Mouse (Mus musculus) CD4-positive, CD25-positive, alpha-beta regulatory T cell, adult 9 weeks (primary cell): Measurements from ENCODE around the gene Parp2. TPM values are rescaled to one million over a fixed set of nuclear protein-coding genes. Genes with fewer than 3 reads are reported as not detected.

Experiments used
- polyA plus RNA-seq: library from polyadenylated mRNA; unstranded; fragments of 100-300 nt; shearing (Covaris generic); gene quantifications from one replicate; pipeline ENCODE4 v1.2.1, GENCODE M21; 2017

Gene Parp2
- polyA plus RNA-seq = 76.4 TPM

GRCm38 (mm10) chr14:50807487-50808072, at the start of gene Parp2, which contains the start of gene Ccnb1ip1:
Gene Parp2, plus strand, starts transcription at chr14:50807841.
Gene Ccnb1ip1, minus strand, starts transcription at chr14:50807732.

GRCm38 (mm10) chr14:50785251-50785637, 22.4 kb upstream of the Parp2 start, which contains the start of gene Ttc5:
Gene Ttc5, minus strand, starts transcription at chr14:50785519.

GRCm38 (mm10) chr14:50869889-50870804, 62.5 kb downstream of the Parp2 start, which contains the start of gene Tep1:
Gene Tep1, minus strand, starts transcription at chr14:50870560.

Other genes with a start within 250 kb of the Parp2 start
- gene Olfr744, start 193.0 kb upstream of the Parp2 start, polyA plus RNA-seq = not detected
- not detected for gene Olfr745, start 168.5 kb upstream of the Parp2 start, polyA plus RNA-seq
- gene Olfr746, start 160.8 kb upstream of the Parp2 start, polyA plus RNA-seq = not detected
- not detected for gene Olfr747, start 114.6 kb upstream of the Parp2 start, polyA plus RNA-seq
- gene Olfr748, start 100.5 kb upstream of the Parp2 start, polyA plus RNA-seq = not detected
- gene Olfr749, start 62.7 kb upstream of the Parp2 start, polyA plus RNA-seq = not detected
- 125 TPM for gene Ttc5, start 22.3 kb upstream of the Parp2 start, polyA plus RNA-seq
- gene Ccnb1ip1, start 109 bp upstream of the Parp2 start, polyA plus RNA-seq = not detected
- gene Tep1, start 62.7 kb downstream of the Parp2 start, polyA plus RNA-seq = 28.8 TPM
- gene Klhl33, start 89.7 kb downstream of the Parp2 start, polyA plus RNA-seq = 0.05 TPM
- 70.8 TPM for gene Osgep, start 117.1 kb downstream of the Parp2 start, polyA plus RNA-seq
- gene Apex1, start 117.1 kb downstream of the Parp2 start, polyA plus RNA-seq = 86.5 TPM
- 6.1 TPM for gene Pip4p1, start 123.0 kb downstream of the Parp2 start, polyA plus RNA-seq
- gene Pnp, start 123.2 kb downstream of the Parp2 start, polyA plus RNA-seq = 55.3 TPM
- gene Gm49342, start 136.7 kb downstream of the Parp2 start, polyA plus RNA-seq = not detected
- 1.1 TPM for gene Pnp2, start 148.2 kb downstream of the Parp2 start, polyA plus RNA-seq
- gene Rnase10, start 199.9 kb downstream of the Parp2 start, polyA plus RNA-seq = not detected
- not detected for gene Rnase9, start 234.0 kb downstream of the Parp2 start, polyA plus RNA-seq
- gene Rnase11, start 242.3 kb downstream of the Parp2 start, polyA plus RNA-seq = not detected
- not detected for gene Rnase12, start 249.8 kb downstream of the Parp2 start, polyA plus RNA-seq